Mouse (Mus musculus) thymus, adult 2 months (tissue): ENCODE measurements around the gene Piga. TPM values are rescaled to one million over a fixed set of nuclear protein-coding genes. Genes with fewer than 3 reads are reported as not detected.

ENCODE experiments used
- DNase-seq: peaks from one replicate; pipeline ENCODE4 v3.0.0; 2021
- H3K27ac ChIP-seq: fragments of 200-500 bp; 2 replicates; pipeline ENCODE4 v1.5.1; 2012; ENCODE audit warnings: low read length, control low read depth; ENCODE audit not compliant: control insufficient read depth, insufficient read depth
- H3K27me3 ChIP-seq: fragments of 200-500 bp; 2 replicates; pipeline ENCODE4 v1.6.1; 2012; ENCODE audit warnings: mild to moderate bottlenecking, low read length, moderate library complexity, mixed read lengths; ENCODE audit not compliant: control insufficient read depth, insufficient read depth
- H3K36me3 ChIP-seq: fragments of 200-500 bp; 2 replicates; pipeline ENCODE4 v1.6.1; 2012; ENCODE audit warnings: mild to moderate bottlenecking, low read length, moderate library complexity; ENCODE audit not compliant: control insufficient read depth, insufficient read depth
- H3K4me1 ChIP-seq: fragments of 200-500 bp; replicated peaks from 2 replicates; pipeline ENCODE4 v1.6.1; 2012; ENCODE audit warnings: low read length; ENCODE audit not compliant: control insufficient read depth, insufficient read depth
- H3K4me3 ChIP-seq: fragments of 200-500 bp; 2 replicates; pipeline ENCODE4 v1.5.1; 2012; ENCODE audit warnings: mild to moderate bottlenecking, low read length, control low read depth, moderate library complexity; ENCODE audit not compliant: control insufficient read depth, insufficient read depth
- CTCF ChIP-seq: fragments of 200-500 bp; IDR thresholded peaks from 2 replicates; pipeline ENCODE4 v1.5.1; 2012; ENCODE audit warnings: mild to moderate bottlenecking, control low read depth, low read length, moderate library complexity, borderline replicate concordance; ENCODE audit not compliant: control insufficient read depth, poor library complexity, insufficient read depth; ENCODE audit errors: extremely low read depth
- POLR2A ChIP-seq: fragments of 200-500 bp; IDR thresholded peaks from 2 replicates; pipeline ENCODE4 v1.6.1; 2012; ENCODE audit warnings: mild to moderate bottlenecking, low read length, control low read depth, moderate library complexity; ENCODE audit not compliant: control insufficient read depth, poor library complexity, insufficient read depth; ENCODE audit errors: extremely low read depth
- WGBS: fragments of 180-500 bp; shearing (Covaris S2); methylation state at CpG from one replicate; pipeline ENCODE4 v1.1.7; 2018; 5-methylcytosine and 5-hydroxymethylcytosine counted together
- polyA plus RNA-seq: library from polyadenylated mRNA; depleted of rRNA; stranded (reverse); fragments of >200 nt; gene quantifications from 2 replicates; pipeline ENCODE4 v1.2.3, GENCODE M21; 2012

Piga gene
- polyA plus RNA-seq, 1 experiment = 7.4 TPM

- DNase-seq = no peak
- TF ChIP-seq CTCF (no peak), POLR2A (no peak)
Measured at GRCm38 (mm10) chrX:164418008-164418407, 1.6 kb upstream of the Piga start.

GRCm38 (mm10) chrX:164419955-164420354, 368 bp downstream of the Piga start:
- Histone ChIP-seq H3K27me3 (no peaks in the 10 kb centered on the region), H3K27ac (peak overlapping the region; percentile 63), H3K4me3 (peak overlapping the region; percentile 97), H3K36me3 (peaks cover 10% of the 10 kb centered on the region), H3K4me1 (no peaks in the 10 kb centered on the region; the same call in 1 of the 2 replicates)
- TF ChIP-seq CTCF (no peak), POLR2A (no peak)
- DNase-seq = no peak
- WGBS = 2% methylated on average over 13 of the region's 13 CpGs

More at GRCm38 (mm10) chrX:164418008-164418407, 1.6 kb upstream of the Piga start:
- Histone ChIP-seq H3K4me3 (no peak overlapping the region), H3K4me1 (no peaks in the 10 kb centered on the region; the same call in 1 of the 2 replicates), H3K27ac (no peak overlapping the region), H3K27me3 (no peaks in the 10 kb centered on the region), H3K36me3 (peaks cover 4% of the 10 kb centered on the region)

DNA sequence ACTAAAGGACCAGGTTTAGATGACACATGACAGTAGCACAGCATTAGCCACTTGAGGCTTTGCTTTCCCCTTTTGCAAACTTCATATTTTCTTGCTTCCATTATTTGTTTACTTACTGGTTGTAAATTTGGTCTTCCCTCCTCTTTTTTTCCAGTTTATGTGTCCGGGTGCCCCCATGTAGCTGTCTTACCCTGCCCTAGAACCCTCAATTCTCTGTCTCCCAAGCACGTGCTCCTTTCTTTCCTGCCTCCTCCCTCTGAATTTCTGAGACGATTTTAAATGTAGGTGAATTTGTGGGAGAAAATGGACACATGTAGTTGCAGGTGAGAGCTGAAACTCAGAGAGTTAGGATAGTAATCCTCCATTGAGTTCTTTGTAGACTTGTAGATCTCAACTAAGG, 931 bp downstream of the Piga start:
- no peaks in the 10 kb centered on the region; the same call in 1 of the 2 replicates for H3K4me1 ChIP-seq
- H3K27me3 ChIP-seq = no peaks in the 10 kb centered on the region
- H3K4me3 ChIP-seq = no peak overlapping the region
- H3K36me3 ChIP-seq = peaks cover 10% of the 10 kb centered on the region
- DNase-seq = no peak
- no peak overlapping the region for H3K27ac ChIP-seq
- 28% methylated on average over 3 of the region's 3 CpGs for WGBS
- no peak for TF ChIP-seq CTCF
- no peak for TF ChIP-seq POLR2A

GRCm38 (mm10) chrX:164424821-164425220, 5.2 kb downstream of the Piga start:
- H3K4me1 ChIP-seq = no peaks in the 10 kb centered on the region; the same call in 1 of the 2 replicates
- H3K36me3 ChIP-seq = peaks cover 16% of the 10 kb centered on the region
- WGBS = 96% methylated on average over 1 of the region's 1 CpGs
- no peaks in the 10 kb centered on the region for H3K27me3 ChIP-seq
- H3K27ac ChIP-seq = no peak overlapping the region
- no peak for TF ChIP-seq POLR2A
- TF ChIP-seq CTCF = no peak
- no peak for DNase-seq
- no peak overlapping the region for H3K4me3 ChIP-seq

DNA sequence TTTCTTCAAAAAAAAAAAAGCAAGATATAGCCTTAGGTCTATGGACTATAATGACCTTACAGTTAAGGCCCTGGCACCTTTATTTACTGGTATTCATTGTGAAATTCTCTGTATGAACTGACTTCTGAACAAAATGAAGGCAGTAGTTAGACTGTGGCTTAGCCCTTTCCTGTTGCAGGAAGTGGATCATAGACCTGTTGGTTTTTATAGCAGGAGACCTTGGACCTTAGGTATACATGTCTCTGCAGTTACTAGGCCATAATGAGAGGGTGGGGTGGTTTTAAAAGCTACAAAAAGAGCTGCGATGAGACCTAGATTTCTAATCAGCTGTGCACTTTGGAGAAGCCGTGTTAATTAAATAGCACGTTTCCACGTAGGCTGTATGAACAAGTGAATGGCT, 7.7 kb downstream of the Piga start:
- no peak overlapping the region for H3K27ac ChIP-seq
- H3K4me1 ChIP-seq = no peaks in the 10 kb centered on the region
- H3K27me3 ChIP-seq = no peaks in the 10 kb centered on the region
- H3K4me3 ChIP-seq = no peak overlapping the region
- no peak for DNase-seq
- WGBS = 17% methylated on average over 4 of the region's 4 CpGs
- no peak for TF ChIP-seq POLR2A
- no peak for TF ChIP-seq CTCF
- peaks cover 16% of the 10 kb centered on the region for H3K36me3 ChIP-seq

DNA sequence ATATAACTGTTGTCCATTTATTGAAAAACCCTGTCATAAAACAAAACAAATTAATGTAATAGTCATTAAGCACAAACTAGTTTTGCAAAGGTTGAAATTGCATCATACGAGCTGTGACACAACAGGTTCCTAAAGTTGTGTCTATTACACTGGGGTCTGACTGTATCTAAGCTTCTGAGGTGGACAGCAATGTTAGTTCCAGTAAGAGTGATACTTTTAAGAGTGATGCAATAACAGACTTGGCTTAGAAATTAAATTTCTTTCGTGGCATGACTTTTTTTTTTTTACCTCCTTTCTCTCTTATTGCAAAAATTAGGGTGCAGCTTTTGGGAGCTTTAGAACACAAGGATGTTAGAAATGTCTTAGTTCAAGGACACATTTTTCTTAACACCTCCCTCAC, 8.6 kb downstream of the Piga start:
- TF ChIP-seq CTCF (no peak), POLR2A (no peak)
- H3K27ac ChIP-seq = no peak overlapping the region
- no peaks in the 10 kb centered on the region for H3K27me3 ChIP-seq
- DNase-seq = no peak
- no peak overlapping the region for H3K4me3 ChIP-seq
- WGBS = 94% methylated on average over 2 of the region's 2 CpGs
- no peaks in the 10 kb centered on the region for H3K4me1 ChIP-seq
- H3K36me3 ChIP-seq = peaks cover 10% of the 10 kb centered on the region

GRCm38 (mm10) chrX:164430621-164431020, 11.0 kb downstream of the Piga start:
- no peak overlapping the region for H3K27ac ChIP-seq
- no peaks in the 10 kb centered on the region for H3K4me1 ChIP-seq
- TF ChIP-seq POLR2A (no peak), CTCF (no peak)
- no peak overlapping the region for H3K4me3 ChIP-seq
- H3K27me3 ChIP-seq = no peaks in the 10 kb centered on the region
- 95% methylated on average over 6 of the region's 6 CpGs for WGBS
- H3K36me3 ChIP-seq = peaks cover 6% of the 10 kb centered on the region; the same call in 1 of the 2 replicates
- DNase-seq = no peak

DNA sequence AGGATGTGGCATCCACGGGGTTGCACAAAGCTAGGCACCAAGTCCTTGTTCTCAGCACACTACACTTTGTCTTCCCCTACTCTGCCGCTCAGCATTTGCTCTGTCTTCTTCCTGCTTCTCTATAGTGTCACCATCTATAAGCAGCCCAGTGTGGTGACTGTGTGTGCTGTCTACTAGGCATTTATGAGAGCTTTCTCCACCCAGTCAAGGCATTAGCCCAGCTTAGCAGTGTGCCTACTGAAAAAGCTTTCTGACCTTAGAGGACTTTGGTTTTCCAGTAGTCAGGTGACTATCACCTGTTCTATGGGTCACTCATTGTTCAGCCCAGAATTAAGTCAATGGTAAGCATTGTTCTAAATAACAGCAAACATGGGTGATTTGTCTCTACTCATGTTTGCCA, 11.5 kb downstream of the Piga start:
- no peaks in the 10 kb centered on the region for H3K27me3 ChIP-seq
- H3K36me3 ChIP-seq = peaks cover 6% of the 10 kb centered on the region; the same call in 1 of the 2 replicates
- H3K4me3 ChIP-seq = no peak overlapping the region
- H3K4me1 ChIP-seq = no peaks in the 10 kb centered on the region
- no peak for DNase-seq
- WGBS = 87% methylated on average over 2 of the region's 2 CpGs
- H3K27ac ChIP-seq = no peak overlapping the region
- TF ChIP-seq POLR2A (no peak), CTCF (no peak)
